Mouse (Mus musculus) bone marrow macrophage, adult 2 months (primary cell): ENCODE results near the gene Gpcpd1.

Experiments
- CTCF ChIP-seq: IDR thresholded peaks from 2 replicates; pipeline ENCODE4 v1.5.1; 2012; ENCODE audit warnings: low read depth, mild to moderate bottlenecking, low read length, moderate library complexity
- POLR2A ChIP-seq: IDR thresholded peaks from 2 replicates; pipeline ENCODE4 v1.6.1; 2012; ENCODE audit warnings: mild to moderate bottlenecking, low read depth, low read length, borderline replicate concordance

DNA sequence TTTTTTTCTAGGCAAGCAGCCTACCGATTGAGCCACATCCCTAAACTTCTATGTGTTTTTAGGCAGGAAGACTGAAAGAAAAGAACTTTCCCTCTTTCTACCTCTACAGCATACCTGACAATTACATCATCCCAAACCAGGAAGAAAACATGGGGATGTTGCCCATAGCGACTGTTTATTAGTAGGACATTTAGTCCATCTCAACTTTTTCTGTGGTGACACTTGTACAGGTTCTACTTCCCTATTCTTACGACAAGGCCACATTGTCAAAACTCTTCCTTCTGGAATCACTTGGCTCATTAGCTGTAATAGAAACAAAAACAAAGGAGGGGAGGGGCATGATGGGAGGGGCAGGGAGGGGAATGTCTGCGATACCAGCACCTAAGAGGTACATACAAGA, 12.6 kb upstream of the Gpcpd1 start:
- TF ChIP-seq POLR2A (no peak), CTCF (no peak)
